Mouse (Mus musculus) forebrain, embryonic 14.5 days (tissue): ENCODE results near the gene Plxnd1. TPM values are rescaled to one million over a fixed set of nuclear protein-coding genes. Genes with fewer than 3 reads are reported as not detected.

Experiments
- ATAC-seq: fragments of 200-750 bp; cut with Nextera tagmentation; 2 replicates; pipeline ENCODE4 v1.8.0; 2017; ENCODE audit warnings: mild to moderate bottlenecking, moderate library complexity
- DNase-seq: peaks from one replicate; pipeline ENCODE4 v3.0.0-alpha.2; 2015; ENCODE audit warnings: low spot score
- H3K27ac ChIP-seq: fragments of 300-500 bp; sonication (generic); 2 replicates; pipeline ENCODE4 v1.5.1; 2014; ENCODE audit warnings: low read depth, mild to moderate bottlenecking, control low read depth, low read length, moderate library complexity
- H3K27me3 ChIP-seq: fragments of 300-500 bp; sonication (generic); replicated peaks from 2 replicates; pipeline ENCODE4 v1.6.1; 2014; ENCODE audit warnings: low read length, control low read depth, mixed read lengths; ENCODE audit not compliant: control insufficient read depth, insufficient read depth
- H3K36me3 ChIP-seq: fragments of 300-500 bp; sonication (generic); 2 replicates; pipeline ENCODE4 v1.6.1; 2014; ENCODE audit warnings: low read length, control low read depth; ENCODE audit not compliant: control insufficient read depth, insufficient read depth
- H3K4me1 ChIP-seq: fragments of 300-500 bp; sonication (generic); 2 replicates; pipeline ENCODE4 v1.6.1; 2014; ENCODE audit warnings: antibody characterized with exemption, low read length, control low read depth; ENCODE audit not compliant: control insufficient read depth, insufficient read depth
- H3K4me2 ChIP-seq: fragments of 300-500 bp; sonication (generic); 2 replicates; pipeline ENCODE4 v1.6.1; 2014; ENCODE audit warnings: mild to moderate bottlenecking, control low read depth, low read length
- H3K4me3 ChIP-seq: fragments of 300-500 bp; sonication (generic); 2 replicates; pipeline ENCODE4 v1.5.1; 2014; ENCODE audit warnings: low read depth, low read length, control low read depth
- H3K9ac ChIP-seq: fragments of 300-500 bp; sonication (generic); 2 replicates; pipeline ENCODE4 v1.6.1; 2014; ENCODE audit warnings: mild to moderate bottlenecking, low read length, control low read depth, moderate library complexity
- H3K9me3 ChIP-seq: fragments of 300-500 bp; sonication (generic); replicated peaks from 2 replicates; pipeline ENCODE4 v1.6.1; 2016; ENCODE audit warnings: low read length, control low read depth, mixed read lengths; ENCODE audit not compliant: control insufficient read depth
- WGBS: fragments of 180-500 bp; shearing (Covaris S2); extraction: QIAGEN DNeasy Blood & Tissue Kit; methylation state at CpG from one replicate; pipeline ENCODE4 v1.1.7; 2014; 5-methylcytosine and 5-hydroxymethylcytosine counted together
- polyA plus RNA-seq: library from polyadenylated mRNA; unstranded; fragments of >200 nt; fragmentation: Nextera tagmentation; extraction: Ambion mirVana; gene quantifications from 2 replicates; pipeline ENCODE4 v1.2.1, GENCODE M21; 2014

Gene Plxnd1
- polyA plus RNA-seq, 1 experiment from 2014 or later: 19.6 TPM

DNA sequence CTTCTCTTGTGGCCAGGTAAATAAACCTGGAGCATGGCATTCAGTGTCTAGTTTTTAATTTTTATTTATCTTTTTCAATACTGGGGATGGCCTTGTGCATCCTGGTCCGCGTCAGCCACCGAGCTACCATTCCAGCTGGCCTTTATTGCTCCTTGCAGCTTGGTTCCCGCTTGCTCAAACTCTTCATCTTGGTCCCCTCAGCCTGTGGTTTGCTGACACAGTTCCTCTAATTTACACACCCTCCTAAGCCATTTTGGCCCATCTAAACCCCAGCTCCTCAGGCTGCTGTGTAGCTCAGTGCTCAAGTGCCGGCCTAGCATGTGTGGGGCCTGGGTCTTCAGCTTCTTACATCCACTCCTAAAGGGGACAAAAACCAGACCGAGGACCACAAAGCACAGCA lies 19.3 kb upstream of the Plxnd1 start:
- Histone ChIP-seq H3K4me2 (no peak overlapping the region), H3K4me3 (no peak overlapping the region), H3K9me3 (no peaks in the 10 kb centered on the region), H3K9ac (no peak overlapping the region), H3K36me3 (peaks cover 4% of the 10 kb centered on the region; the same call in 1 of the 2 replicates), H3K27me3 (no peaks in the 10 kb centered on the region), H3K27ac (no peak overlapping the region), H3K4me1 (no peaks in the 10 kb centered on the region)
- 91% methylated on average over 6 of the region's 6 CpGs for WGBS
- no peak for ATAC-seq
- DNase-seq: no peak

DNA sequence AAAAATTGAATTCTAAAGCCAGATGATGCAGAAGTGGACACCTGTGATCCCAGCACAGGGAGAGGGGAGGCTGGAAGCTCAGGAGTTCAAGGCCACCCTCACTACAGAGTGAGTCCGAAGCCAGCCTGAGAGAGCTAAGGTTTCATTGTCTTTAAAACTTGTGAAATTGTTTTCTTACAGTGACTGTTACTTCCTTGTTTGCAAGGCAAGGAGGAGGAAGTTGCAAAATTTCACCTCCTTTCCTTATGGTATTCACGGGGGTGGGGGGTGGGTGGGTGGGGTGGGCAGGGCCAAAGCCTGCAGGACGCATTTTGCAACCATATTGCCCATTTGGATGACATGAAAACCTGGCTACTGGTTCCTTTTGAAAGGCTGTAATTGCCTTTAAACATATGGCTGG lies 18.9 kb upstream of the Plxnd1 start:
- Histone ChIP-seq H3K9me3 (no peaks in the 10 kb centered on the region), H3K36me3 (peaks cover 4% of the 10 kb centered on the region; the same call in 1 of the 2 replicates), H3K27ac (no peak overlapping the region), H3K27me3 (no peaks in the 10 kb centered on the region), H3K4me1 (no peaks in the 10 kb centered on the region), H3K4me3 (no peak overlapping the region), H3K4me2 (no peak overlapping the region), H3K9ac (no peak overlapping the region)
- DNase-seq: no peak
- ATAC-seq: no peak
- WGBS: 64% methylated on average over 3 of the region's 3 CpGs

DNA sequence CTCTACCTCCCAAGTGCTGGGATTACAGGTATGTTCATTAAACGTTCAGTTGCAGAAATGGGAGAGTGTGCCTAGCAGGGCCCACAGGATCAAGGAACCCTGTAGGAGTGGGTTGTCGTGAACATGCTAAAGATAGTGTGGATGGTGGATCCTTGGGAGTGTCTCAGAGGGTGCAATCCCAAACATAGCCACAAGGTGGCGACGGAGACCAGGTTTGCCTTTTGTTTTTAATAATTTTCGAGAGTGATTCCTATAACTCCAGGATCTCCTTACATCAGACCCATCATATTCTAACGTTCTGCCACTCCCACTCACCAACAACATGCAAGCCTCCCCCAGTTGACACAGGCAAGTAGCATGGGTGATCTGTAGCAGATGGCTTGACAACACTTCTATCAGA lies 15.7 kb upstream of the Plxnd1 start:
- Histone ChIP-seq H3K4me3 (no peak overlapping the region), H3K9ac (no peak overlapping the region), H3K4me1 (no peaks in the 10 kb centered on the region), H3K36me3 (no peaks in the 10 kb centered on the region), H3K27me3 (no peaks in the 10 kb centered on the region), H3K27ac (no peak overlapping the region), H3K4me2 (no peak overlapping the region), H3K9me3 (no peaks in the 10 kb centered on the region)
- WGBS: 5% methylated on average over 6 of the region's 6 CpGs
- ATAC-seq (peak; percentile 55; the same call in 1 of the 2 replicates), DNase-seq (peak; percentile 83)

DNA sequence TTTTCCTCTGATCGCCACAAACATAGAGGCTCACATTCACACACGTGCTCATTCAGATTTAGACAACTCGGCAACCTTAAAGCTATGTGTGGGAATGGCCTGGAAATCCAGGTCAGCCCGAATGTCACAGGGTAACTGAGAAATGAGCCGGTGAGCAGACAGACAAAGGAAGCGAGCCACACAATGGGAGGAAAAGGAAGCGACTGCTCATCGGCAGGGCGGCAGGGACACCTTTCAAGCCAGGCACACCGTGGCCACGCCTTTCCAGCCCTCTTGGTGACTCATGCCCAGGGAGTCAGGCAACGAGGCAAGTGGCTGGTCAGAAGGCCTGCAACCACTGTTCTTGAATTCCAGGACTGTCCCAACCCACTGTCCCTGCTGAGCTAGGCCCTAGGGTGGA lies 14.6 kb upstream of the Plxnd1 start:
- Histone ChIP-seq H3K9me3 (no peaks in the 10 kb centered on the region), H3K4me1 (no peaks in the 10 kb centered on the region), H3K4me2 (no peak overlapping the region), H3K4me3 (no peak overlapping the region), H3K36me3 (no peaks in the 10 kb centered on the region), H3K27me3 (no peaks in the 10 kb centered on the region), H3K9ac (no peak overlapping the region), H3K27ac (no peak overlapping the region)
- DNase-seq (no peak), ATAC-seq (no peak)
- WGBS: 53% methylated on average over 12 of the region's 12 CpGs

DNA sequence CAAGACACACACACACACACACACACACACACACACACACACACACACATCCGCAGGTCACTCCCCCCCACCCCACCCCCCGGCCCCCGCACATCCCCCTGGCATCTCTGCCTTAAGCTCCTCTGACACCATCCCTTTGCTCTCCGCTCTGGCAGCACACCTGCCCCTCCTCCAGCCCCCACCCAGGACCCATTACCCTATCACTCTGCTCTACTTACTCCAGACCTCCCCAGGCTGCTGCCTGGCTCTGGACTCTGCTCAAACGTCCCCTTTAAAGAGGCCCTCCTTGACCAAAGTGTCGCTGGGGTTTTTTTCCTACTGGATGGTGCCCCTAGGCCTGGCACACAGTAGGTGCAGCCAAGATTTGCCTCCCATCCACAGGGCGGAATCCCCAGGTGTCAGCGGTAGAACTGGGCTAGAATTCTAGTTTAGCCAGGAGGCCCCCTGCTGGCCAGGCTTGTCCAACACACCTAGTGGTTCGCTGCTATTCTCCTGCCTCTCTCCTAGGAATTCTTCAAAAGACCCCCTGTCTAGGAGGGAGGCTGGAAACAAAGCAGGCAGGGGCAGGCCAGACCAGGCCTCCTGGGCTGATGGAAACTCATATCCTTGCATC lies 12.9 kb upstream of the Plxnd1 start:
- H3K4me3 ChIP-seq: no peak overlapping the region
- no peak overlapping the region for H3K4me2 ChIP-seq
- H3K9ac ChIP-seq: no peak overlapping the region
- DNase-seq (peak; percentile 73), ATAC-seq (peak; percentile 61)
- no peaks in the 10 kb centered on the region for H3K4me1 ChIP-seq
- no peaks in the 10 kb centered on the region for H3K27me3 ChIP-seq
- no peak overlapping the region for H3K27ac ChIP-seq
- 18% methylated on average over 9 of the region's 9 CpGs for WGBS
- H3K9me3 ChIP-seq: no peaks in the 10 kb centered on the region
- no peaks in the 10 kb centered on the region for H3K36me3 ChIP-seq

DNA sequence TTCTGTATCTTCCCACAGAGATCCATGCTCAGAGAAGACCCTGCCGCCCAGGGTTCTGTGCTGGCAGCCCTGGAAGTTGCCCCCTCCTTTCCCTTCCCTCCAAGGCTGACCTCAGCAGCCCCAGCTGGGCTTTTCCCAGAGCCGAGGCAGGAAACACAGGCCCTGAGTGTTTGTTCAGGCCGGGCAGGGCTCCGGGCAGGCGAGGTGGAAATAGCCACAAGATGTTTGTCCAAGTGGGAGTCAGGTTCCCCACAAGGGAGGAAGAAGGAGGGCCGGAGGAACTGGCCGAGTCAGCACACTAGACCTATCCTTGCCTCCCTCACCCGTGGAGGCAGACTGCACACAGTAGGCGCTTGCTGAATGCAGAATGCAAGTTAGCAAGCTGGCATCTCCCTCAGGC lies 11.9 kb upstream of the Plxnd1 start:
- DNase-seq (no peak), ATAC-seq (no peak)
- H3K4me1 ChIP-seq: no peaks in the 10 kb centered on the region
- no peaks in the 10 kb centered on the region for H3K9me3 ChIP-seq
- H3K36me3 ChIP-seq: no peaks in the 10 kb centered on the region
- no peak overlapping the region for H3K4me3 ChIP-seq
- H3K27me3 ChIP-seq: no peaks in the 10 kb centered on the region
- no peak overlapping the region for H3K27ac ChIP-seq
- WGBS: 58% methylated on average over 9 of the region's 9 CpGs
- no peak overlapping the region for H3K9ac ChIP-seq
- H3K4me2 ChIP-seq: no peak overlapping the region

DNA sequence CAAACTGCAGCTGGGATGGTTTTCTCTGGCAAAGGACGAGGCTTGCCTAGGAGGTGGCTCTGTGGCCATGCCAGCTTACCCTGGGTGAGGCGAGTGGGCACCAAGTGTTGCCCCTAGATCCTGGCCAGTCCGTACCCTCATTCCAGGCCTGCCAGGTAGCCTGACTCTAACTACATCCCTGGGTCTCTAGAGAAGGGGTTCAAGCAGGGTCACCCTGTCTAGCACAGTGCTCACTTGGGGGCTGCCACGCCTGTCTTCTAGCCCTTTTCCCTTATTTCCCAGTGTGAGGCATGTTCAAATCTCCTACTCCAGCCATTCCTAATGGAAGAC lies 11.1 kb upstream of the Plxnd1 start:
- 88% methylated on average over 4 of the region's 4 CpGs for WGBS
- ATAC-seq (no peak), DNase-seq (no peak)
- Histone ChIP-seq H3K27me3 (no peaks in the 10 kb centered on the region), H3K27ac (0 out of 2 replicates have a peak overlapping the region, but pooled peaks have one; percentile 14), H3K4me2 (no peak overlapping the region), H3K9me3 (no peaks in the 10 kb centered on the region), H3K9ac (no peak overlapping the region), H3K36me3 (no peaks in the 10 kb centered on the region), H3K4me3 (no peak overlapping the region), H3K4me1 (no peaks in the 10 kb centered on the region)

DNA sequence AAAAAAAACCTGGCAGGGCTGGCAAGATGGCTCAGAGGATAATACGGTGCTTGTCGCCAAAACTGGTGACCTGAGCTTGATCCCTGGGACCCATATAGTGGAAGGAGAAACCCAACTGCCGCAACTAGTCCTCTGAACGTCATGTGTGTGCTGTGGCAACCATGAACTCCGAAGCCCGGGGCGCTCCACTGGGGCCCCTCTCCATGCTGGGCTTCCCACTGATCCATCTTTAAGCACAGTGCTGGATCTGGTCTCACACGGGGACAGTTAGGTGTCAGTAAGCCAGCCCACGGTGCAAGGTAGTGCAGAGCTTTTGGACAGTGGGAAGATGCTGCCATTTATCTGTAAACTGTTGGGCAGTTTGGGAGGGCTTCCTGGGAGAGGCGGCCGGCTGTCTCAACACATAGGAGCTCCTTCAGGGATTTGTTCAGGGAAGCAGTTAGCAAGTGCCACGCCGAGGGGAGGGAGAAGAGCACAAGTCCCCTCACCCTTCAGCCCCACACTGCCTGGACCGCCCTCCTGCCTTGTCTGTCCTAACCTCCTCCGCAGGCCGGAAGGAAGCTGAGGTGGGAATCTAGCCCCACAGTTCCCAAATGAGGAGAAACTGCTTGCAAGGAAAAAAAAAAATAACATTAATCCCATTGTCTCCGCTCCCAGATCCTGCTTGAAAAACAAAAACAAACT lies 10.6 kb upstream of the Plxnd1 start:
- Histone ChIP-seq H3K4me2 (no peak overlapping the region), H3K36me3 (no peaks in the 10 kb centered on the region), H3K9ac (no peak overlapping the region), H3K9me3 (no peaks in the 10 kb centered on the region), H3K27ac (no peak overlapping the region), H3K4me1 (no peaks in the 10 kb centered on the region), H3K4me3 (no peak overlapping the region), H3K27me3 (no peaks in the 10 kb centered on the region)
- ATAC-seq: no peak
- WGBS: 77% methylated on average over 17 of the region's 17 CpGs
- DNase-seq: no peak

DNA sequence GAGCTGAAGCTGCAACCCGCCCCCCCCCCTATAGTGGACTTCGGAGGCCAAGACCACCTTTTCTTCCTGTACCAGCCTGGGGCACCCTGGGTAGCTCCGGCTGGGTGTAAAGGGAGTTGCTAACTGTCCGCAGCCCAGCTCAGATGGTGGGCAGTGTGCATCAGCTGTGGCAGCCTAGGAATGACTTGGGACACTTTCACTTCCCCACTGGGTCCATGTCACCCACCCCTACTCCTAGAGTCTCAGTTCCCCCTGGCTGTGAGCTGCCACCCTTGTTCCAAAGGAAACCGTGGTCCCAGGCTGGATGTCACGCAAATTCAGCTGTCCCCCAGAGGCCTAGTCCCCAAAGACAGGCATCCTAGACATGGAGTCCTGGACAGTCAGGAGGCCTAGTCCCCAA lies 9.9 kb upstream of the Plxnd1 start:
- Histone ChIP-seq H3K27me3 (no peaks in the 10 kb centered on the region), H3K9ac (no peak overlapping the region), H3K27ac (no peak overlapping the region), H3K4me1 (no peaks in the 10 kb centered on the region), H3K4me2 (no peak overlapping the region), H3K9me3 (no peaks in the 10 kb centered on the region), H3K4me3 (no peak overlapping the region), H3K36me3 (no peaks in the 10 kb centered on the region)
- no peak for ATAC-seq
- DNase-seq: no peak
- 92% methylated on average over 6 of the region's 6 CpGs for WGBS
